Mouse (Mus musculus): ENCODE results near the gene Hba-a2.

The Hba-a2 gene

DNA sequence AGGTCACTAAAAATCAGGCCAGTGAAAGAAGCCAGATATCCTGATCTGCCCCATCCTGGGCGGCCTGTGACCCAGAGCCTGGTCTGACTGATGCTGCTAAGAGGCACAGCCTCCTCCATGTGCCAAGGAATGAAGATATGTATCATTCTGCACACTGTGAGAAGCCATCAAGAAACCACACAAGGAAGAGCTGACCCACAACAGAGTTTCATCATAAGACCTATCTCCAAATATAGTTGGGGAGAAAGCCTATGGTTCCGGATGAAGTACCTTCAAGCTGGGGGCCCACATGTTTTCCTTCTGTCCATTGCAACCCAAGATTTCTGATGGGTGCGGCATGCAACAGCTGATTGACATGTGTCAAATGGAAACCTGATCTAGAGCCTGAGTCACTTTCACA, 19.7 kb downstream of the Hba-a2 start:
- no peak for DNase-seq (ENCODE audit: extremely low spot score, low read depth, low spot score)

DNA sequence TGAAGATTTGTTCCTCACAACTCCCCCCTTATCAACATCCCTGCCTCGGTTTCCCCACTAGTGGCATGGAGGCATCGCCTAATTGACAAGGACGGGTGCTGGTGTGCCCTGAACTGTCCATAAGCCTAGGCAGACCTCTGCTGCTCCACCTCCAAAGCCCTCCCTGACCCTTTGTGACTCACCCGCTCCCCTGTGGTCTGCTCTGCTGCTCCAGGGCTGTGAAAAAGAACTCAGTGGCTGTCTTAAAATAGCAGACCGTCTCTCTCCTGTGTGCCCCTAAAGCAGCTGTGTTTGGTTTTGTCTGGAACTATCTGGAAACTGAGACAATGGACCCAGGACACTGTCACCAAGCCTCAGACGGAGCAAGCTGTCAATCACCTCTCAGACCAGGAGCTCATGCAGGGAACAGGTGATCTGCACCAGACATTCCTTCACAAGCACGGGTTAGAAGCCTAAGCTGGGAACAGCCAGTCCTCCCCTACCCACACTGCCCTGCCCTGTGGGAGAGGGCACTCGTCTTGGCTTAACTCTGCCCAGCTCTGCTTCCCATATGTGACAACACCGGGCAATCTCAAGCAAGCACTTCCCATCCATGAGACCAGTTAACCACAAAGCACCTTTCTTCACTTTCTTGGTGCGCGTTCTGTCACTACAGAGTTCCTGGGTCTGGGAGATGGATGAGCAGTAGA, 24.4 kb downstream of the Hba-a2 start:
- no peak for DNase-seq (ENCODE audit: extremely low spot score, low read depth, low spot score)

DNA sequence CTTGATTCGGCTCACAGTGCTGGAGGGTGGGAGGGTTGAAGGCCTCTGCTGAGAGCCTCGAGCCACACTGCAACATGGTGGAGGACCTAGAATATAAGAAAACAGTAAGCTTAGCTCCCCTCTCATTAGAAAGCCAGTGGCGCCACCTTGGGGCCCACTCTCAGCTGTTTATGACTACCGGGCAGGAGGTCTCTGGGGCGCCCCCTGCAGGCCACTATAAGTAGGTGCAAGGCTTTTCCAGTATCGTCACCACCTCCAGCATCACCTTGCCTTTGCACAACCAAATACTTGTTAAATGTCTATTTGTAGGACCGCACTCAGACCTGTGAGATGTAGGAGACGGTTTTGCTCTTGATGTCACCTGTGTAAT, 24.9 kb downstream of the Hba-a2 start:
- no peak for DNase-seq (ENCODE audit: extremely low spot score, low read depth, low spot score)

DNA sequence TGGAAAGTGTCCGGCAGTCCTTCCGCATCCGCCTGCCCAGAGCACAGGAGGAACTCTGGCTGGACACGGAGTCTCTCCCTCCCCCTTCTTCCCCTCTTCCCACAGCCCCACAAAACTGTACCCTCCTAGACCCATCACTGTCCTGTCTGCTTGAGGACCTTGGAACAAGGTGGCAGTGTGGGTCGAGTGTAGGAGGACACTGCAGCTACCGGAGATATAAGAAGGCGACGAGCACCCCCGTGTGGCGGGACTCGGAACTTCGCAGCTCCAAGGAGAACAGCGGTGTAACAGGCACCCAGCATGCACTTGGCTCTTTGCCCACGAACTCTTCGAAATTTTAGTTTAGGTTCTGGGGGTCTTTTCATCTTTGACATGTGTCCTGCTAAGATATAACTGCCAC, 28.3 kb downstream of the Hba-a2 start:
- peak; percentile 57 for DNase-seq (ENCODE audit: extremely low spot score, low read depth, low spot score)

DNA sequence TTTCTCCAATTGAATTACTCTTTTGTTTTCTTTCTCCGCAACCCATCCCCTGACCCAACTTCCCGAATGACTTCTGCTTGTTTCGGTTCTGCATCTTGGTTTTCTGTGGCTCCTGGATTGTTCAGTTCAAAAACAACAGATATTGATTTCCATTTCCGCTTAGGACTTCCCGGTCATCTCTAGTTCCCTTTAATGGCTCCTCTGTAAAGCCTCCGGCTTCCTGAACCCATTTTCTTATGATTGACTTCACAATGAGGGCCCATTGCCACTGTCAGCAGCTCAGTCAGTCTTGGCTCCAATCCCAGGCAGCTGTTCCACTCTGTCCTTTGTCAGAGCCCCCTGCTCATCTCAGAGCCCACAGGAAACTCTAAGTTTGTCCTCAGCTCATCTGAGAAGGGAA, 34.8 kb downstream of the Hba-a2 start:
- no peak for DNase-seq (ENCODE audit: extremely low spot score, low read depth, low spot score)

DNA sequence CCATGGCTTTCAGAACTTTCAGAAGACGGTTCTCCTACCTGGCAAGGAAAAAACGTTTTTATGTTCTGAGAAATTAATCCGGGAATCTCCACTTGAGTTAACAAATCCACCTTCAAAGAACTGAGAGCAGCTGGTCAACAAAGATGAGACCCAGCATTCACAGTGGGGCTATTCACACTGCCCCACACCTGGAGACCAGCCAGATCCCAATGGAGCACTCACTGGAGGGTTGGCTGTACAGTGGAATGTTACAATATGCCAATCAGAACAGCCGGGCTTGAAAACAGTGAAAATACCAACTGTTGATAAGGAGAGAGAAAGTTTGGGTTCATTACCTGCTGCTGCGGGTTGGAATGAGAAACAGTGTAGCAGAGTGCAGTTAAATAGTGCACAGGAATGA, 35.6 kb downstream of the Hba-a2 start:
- DNase-seq (ENCODE audit: extremely low spot score, low read depth, low spot score), result no peak

- no peak for DNase-seq (ENCODE audit: extremely low spot score, low read depth, low spot score)
These were observed 36.9 kb downstream of the Hba-a2 start for GRCm38 (mm10) chr11:32333235-32333634.

- no peak for DNase-seq (ENCODE audit: extremely low spot score, low read depth, low spot score)
These were observed 40.2 kb downstream of the Hba-a2 start for GRCm38 (mm10) chr11:32336435-32336907.

GRCm38 (mm10) chr11:32339131-32339531, 42.8 kb downstream of the Hba-a2 start:
- no peak for DNase-seq (ENCODE audit: extremely low spot score, low read depth, low spot score)

DNA sequence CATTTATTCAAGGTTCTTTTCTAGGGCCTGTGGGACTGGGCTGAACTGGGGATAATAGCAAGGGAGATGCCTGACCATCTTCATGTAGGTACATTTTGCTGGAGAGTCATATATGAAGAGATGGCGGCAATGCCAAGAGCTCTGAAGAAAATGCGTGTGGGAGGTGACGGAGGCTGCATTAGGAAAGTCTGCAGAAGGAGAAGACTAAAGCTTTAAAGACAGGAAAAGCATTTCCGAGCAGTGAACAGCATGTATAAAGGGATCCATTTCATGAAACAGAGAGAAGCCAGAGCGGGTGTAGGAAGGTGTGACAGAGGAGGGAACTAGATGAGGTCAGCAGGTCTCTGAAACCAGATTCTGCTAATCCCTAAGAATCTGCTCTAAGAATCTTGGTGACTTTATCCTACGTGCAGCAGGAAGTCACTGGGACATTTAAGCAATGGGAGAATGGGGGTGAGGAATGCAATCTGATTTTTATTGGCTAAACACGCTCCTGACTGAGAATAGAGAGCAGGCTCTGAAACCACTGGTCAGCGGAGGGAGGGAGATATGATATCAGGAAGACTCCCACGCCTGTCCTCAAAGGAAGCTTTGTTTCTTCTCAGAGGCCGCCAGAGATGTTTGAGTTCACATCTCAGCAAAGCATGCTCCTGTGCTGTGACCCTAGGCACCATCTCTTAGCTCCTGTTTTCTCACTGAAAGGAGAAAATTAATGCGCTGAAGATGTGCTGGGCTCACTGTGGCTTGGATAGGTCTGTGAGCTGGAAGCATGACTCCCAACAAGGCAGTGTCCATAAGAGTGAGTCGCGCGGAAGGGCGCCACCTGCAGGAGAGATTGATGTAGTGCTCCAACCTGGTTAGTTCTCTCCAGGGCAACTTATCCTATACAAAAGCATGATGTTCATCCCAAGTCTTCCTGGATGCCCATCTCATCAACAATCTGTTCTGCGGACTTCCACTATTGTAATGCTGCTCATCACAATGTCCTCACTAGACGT, 44.5 kb downstream of the Hba-a2 start:
- DNase-seq (ENCODE audit: extremely low spot score, low read depth, low spot score), result no peak

- DNase-seq (ENCODE audit: extremely low spot score, low read depth, low spot score), result no peak
These were observed 46.5 kb downstream of the Hba-a2 start for GRCm38 (mm10) chr11:32342770-32343191.

- no peak for DNase-seq (ENCODE audit: extremely low spot score, low read depth, low spot score)
These were observed 47.1 kb downstream of the Hba-a2 start for GRCm38 (mm10) chr11:32343350-32343749.

DNA sequence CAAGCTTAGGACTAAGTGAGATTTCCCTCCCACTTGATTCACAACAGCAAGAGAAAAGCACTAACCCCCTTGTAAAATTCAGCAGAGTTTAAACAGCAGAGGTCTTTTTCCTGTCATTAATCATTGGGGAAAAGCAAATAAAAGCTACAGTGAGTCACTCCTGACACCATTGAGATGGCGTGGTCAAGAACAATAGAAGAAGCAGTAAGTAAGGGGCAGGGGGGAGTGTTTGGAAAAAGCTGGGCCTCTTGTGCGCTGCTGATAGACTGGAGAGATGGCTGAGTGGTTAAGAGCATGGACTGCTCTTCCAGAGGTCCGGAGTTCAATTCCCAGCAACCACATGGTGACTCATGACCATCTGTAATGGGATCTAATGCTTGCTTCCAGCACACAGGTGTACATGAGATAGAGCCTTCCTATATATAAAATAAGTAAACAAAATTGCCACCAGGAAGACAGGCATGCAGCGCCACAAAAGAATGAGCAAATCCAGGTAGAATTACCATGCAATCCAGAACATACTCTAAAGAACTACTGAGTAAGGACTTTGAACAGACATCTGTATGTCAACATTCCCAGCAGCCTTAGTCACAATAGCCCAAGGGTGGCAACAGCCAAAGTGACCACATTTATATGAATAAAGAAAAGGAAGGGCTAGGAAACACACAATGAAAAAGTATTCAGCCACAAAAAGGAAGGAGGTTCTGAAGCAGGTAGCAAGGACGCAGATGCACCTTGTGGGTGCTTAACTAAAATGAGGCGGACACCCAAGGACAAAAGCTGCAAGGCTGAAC, 49.4 kb downstream of the Hba-a2 start:
- no peak for DNase-seq (ENCODE audit: extremely low spot score, low read depth, low spot score)

Data from hindlimb bud, embryonic 11.5 days (tissue).